Mouse (Mus musculus) liver, embryonic 14.5 days (tissue): Measurements from ENCODE around the gene Rasgef1b.

Experiments used
- CTCF ChIP-seq: IDR thresholded peaks from 2 replicates; pipeline ENCODE4 v1.5.1; 2016; ENCODE audit warnings: antibody characterized with exemption, low read depth, control low read depth
- EP300 ChIP-seq: IDR thresholded peaks from 2 replicates; pipeline ENCODE4 v1.6.1; 2016; ENCODE audit warnings: antibody characterized with exemption, low read depth

- TF ChIP-seq EP300 (no peak), CTCF (no peak)
Observed at GRCm38 (mm10) chr5:99717917-99718316, 10.9 kb downstream of the Rasgef1b start.
